ENCODE assay signal across 14 mouse cellular contexts in the genomic region with DNA sequence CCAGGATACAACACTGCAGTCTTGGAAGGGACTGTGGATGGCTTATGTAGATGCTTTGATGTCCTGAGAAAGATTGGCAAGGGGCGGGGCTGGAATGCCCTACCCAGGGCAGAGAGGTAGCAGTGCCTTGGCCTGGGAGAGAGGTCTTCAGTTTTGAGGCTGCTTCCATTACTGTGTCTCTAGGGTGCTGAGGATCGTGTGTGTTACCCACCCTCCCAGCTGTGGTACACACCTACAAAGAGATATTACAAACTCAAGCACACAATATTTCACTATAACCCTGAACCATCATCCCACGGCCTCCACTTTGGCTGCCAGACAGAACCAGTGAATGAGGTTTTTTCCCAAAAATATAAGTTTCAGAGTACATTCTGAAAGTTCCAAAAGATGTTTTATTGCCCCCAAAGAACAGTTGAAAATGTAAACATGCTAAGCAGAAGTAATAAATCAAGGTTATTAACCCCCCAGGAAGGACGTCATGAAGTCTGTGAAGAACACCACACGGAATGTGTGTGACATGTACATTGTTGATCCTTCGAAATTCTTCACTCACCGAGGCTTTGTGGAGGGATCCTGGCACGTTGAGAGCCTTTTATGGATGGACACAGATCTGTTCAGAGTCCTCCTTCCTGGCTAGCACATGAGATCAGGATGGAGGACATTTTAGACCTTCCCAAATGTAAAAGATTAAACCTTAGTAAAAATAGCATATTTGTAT. TPM values are rescaled to one million over a fixed set of nuclear protein-coding genes. Genes with fewer than 3 reads are reported as not detected.
"Had no signal": no experiment of that assay in that cellular context is flagged by ENCODE, and none has a peak within 500 bp of the region (broad histone marks: within the 10 kb centered on the region; RNA-seq: fewer than 3 reads in every experiment).

No protein-coding gene starts in this region.

- H3K27ac ChIP-seq: hindbrain, embryonic 15.5 days; left cerebral cortex, adult 2 months; limb, embryonic 10.5 days; liver, embryonic 15.5 days; macrophage; midbrain, embryonic 15.5 days; neural tube, embryonic 12.5 days had no signal

- H3K4me1 ChIP-seq: hindbrain, embryonic 15.5 days; limb, embryonic 10.5 days; liver, embryonic 15.5 days; midbrain, embryonic 15.5 days; neural tube, embryonic 12.5 days had no signal

- H3K27me3 ChIP-seq: hindbrain, embryonic 15.5 days; liver, embryonic 15.5 days; megakaryocyte, embryonic 14.5 days; midbrain, embryonic 15.5 days; neural tube, embryonic 12.5 days had no signal

- H3K4me3 ChIP-seq: hindbrain, embryonic 15.5 days; left cerebral cortex, adult 2 months; limb, embryonic 10.5 days; liver, embryonic 15.5 days; megakaryocyte, embryonic 14.5 days; midbrain, embryonic 15.5 days; neural tube, embryonic 12.5 days had no signal

- H3K9ac ChIP-seq: hindbrain, embryonic 15.5 days; liver, embryonic 15.5 days; midbrain, embryonic 15.5 days; neural tube, embryonic 12.5 days had no signal

- ATAC-seq: lung, postnatal 0 days; midbrain, embryonic 15.5 days had no signal

- H3K9me3 ChIP-seq: hindbrain, embryonic 15.5 days; limb, embryonic 10.5 days; liver, embryonic 15.5 days; megakaryocyte, embryonic 14.5 days; midbrain, embryonic 15.5 days; neural tube, embryonic 12.5 days had no signal

- H3K36me3 ChIP-seq: hindbrain, embryonic 15.5 days; limb, embryonic 10.5 days; liver, embryonic 15.5 days; midbrain, embryonic 15.5 days; neural tube, embryonic 12.5 days had no signal

- DNase-seq: kidney, adult 8-10 months; thymus, adult 2 months; thymus, postnatal 25 days had no signal

- H3K4me2 ChIP-seq: hindbrain, embryonic 15.5 days; liver, embryonic 11.5 days; liver, embryonic 15.5 days; midbrain, embryonic 11.5 days; midbrain, embryonic 15.5 days; neural tube, embryonic 12.5 days had no signal

RNA-seq across cellular contexts. Expression of a gene that starts 29.2 kb away (rescaled TPM):
- polyA plus RNA-seq: macrophage had no signal
